Mouse (Mus musculus) induced T-regulatory cell, adult 2 months (primary cell): Measurements from ENCODE around the gene Pdss2.

Experiments used
- DNase-seq: peaks from one replicate; pipeline ENCODE4 v3.0.0-alpha.2; 2012; ENCODE audit warnings: low read depth

Gene Pdss2

DNA sequence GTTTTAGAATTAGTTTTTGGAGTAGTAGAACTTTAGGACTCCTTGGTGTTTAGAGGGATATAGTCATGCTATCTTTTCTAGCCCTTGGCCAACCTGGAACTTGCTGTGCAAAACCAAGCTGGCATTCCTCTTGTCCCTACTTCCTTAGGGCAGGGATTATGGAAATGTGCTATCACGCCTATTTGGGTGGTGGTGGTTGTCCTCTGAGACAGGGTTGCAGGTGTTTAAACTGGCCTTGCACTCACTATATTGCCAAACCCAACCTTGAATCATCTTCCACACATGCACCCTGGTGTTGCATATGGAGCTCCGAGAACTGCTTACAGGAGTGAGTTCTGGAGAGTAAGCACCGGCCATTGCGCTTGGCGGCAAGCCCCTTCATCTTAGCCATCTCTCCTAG is 260.7 kb downstream of the Pdss2 start:
- no peak for DNase-seq

DNA sequence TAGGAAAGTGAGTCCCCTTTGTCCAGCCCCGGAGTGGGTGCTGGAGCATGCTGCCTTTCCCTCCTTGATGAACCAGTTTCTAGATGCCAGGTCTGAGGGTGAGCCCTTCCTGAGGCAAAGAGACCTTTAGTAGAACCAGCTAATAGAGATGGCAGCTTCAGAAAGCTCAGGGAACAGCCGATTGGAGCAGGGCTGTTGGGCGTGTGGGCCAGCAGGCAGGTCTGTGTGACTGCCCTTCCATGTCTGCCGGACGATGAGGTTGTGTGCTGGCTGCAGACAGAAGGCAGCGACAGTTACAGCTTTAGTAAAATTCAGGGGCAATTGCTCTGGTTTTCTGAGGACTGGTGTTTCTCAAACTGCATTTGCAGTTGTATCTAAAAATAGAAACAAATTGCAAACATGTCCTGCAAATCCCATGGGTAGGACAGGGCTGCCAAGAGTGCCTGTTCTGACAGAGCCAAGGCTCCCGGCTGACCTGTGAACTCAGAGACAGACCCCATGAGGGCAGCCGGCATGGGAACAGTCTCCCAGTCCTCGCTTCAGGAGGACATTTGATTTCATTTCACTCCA is 262.2 kb downstream of the Pdss2 start:
- no peak for DNase-seq

DNA sequence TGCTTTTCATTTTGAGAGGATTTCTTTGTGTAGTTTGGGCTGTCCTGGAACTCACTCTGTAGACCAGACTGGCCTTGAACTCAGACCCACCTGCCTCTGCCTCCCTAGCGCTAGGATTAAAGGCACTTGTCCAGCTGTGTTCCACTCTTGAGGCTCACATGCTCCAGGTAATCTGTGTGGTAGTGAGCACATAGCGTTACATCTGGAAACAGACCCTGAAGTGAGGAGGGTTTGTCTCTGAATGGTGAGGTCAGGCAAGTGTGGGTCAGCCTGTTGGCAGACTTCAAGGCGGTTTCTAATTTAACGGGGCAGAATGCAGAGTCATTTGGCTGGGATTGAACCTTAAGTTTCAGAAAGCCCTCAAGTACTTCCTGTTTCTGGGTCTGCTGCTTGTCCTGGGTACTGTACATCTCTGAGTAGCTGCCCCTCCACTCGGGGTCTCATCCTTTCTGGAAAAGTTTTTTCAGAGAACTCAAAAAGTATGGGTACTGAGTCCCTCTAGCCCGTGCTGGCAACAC is 264.5 kb downstream of the Pdss2 start:
- no peak for DNase-seq

DNA sequence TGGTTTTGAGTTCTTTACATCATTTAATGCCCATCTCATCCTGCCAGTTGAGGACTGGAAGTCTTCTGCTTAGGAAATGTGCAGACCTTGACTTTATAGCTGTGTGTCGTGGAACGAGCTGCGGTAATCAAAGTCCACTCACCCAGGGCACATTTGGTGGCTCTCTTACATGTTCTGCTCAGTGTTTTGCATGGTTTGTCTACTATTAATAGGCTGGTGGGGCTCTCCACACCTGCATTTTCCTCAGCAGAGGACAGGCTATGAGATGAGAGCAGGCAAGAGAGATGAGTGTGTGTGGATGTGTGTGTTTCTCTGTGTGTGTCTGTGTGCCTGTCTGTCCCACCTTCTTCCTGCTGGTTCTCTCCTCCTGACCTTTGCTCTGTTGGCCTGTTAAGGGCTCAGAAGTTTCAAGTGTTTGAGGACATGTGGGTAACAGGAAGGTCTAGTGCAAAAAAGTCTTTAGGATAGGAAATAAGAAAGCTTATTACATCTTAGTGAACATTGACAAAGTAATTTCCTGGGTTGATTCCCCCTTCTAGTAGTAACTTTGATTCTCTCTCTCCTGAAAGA is 266.2 kb downstream of the Pdss2 start:
- no peak for DNase-seq

DNA sequence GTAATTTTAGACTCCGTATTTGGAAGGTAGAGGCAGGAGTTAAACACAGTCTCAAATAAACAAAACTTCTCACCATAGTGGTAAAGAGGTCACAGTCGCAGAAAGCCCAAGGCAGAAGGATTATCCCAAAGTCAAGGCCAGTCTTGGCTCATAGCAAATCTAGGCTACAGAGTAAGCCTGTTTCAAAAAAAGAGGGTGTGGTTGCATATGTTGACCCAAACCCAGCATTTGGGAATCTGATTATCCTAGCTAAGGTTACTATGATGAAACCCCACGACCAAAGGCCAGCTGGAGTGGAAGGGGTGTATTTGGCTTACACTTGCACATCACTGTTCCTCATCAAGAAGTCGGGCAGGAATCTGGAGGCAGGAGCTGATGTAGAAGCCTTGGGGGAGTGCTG is 267.0 kb downstream of the Pdss2 start:
- no peak for DNase-seq

DNA sequence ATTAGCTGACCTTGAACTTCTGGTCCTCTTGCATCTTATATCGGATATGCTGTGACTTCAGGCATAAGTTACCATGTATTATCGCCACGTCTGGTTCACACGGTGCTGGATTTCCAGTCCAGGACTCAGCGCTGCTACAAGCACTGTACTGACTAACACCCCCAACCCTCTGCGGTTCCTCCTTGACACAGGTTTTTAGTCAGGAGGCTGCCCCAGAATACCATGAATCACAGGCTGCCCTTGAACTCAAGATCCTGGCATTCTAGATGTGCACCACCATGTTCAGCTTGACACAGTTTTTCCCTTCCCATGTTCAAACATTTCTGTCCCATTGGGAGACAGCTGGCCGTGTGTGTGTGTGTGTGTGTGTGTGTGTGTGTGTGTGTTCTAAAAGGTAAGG is 267.9 kb downstream of the Pdss2 start:
- no peak for DNase-seq

DNA sequence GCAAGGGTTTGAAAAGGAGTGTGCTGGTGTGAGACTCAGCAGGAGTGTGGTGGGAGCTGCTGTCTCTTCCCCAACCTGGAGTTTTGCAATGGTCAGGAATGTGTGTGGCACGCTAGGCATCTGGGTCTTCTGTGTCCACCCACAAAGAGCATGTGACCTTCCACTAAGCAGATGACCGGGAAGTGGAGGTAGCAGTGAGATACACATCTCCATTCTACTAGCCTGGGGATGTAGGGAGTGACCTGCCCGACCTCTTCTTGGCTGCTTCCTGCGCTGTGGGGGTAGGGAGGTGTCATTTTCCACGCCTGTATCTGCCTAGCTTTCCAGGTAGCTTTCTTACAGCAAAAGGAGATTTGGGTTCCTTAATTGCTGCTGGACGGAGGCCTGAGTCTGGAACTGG is 268.3 kb downstream of the Pdss2 start:
- DNase-seq = no peak

DNA sequence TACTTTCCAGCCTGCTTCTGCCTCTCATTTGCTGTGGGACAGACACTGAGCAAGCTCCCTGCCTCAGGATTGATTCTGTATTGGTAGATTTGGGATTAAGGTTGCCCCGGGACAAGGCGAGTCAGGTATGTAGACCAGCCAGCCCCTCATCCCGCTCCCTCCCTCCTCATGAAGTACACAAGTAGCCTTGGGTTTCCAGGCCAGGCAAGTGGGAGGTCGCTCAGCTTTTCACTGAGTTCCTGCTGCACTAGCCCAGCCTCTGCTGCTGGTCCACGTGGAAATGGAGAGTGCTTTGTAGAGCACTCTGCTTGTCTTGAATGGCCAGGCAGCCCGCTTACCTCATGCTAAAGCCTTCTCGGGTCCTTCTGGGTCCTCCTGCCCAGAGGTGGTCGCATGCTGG is 268.7 kb downstream of the Pdss2 start:
- DNase-seq = no peak

DNA sequence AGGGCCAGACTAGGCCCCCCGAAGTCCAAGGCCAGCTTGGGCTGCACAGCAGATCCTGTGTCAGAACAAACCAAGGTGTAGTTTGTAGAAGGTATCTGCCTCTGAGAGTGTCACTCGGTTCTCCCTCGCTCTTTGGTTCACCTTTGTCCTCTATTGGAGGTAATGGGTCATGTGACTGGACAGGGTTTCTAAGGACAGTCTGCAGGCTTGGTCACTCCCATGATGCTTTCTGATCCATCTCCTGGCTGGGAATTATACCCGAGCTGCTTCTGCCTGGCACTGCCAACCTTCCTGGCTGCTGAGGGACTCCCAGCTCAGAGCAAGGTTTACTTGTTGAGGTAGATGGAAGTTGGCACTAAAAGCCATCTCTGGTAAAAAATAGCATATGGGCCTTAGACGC is 269.6 kb downstream of the Pdss2 start:
- no peak for DNase-seq

DNA sequence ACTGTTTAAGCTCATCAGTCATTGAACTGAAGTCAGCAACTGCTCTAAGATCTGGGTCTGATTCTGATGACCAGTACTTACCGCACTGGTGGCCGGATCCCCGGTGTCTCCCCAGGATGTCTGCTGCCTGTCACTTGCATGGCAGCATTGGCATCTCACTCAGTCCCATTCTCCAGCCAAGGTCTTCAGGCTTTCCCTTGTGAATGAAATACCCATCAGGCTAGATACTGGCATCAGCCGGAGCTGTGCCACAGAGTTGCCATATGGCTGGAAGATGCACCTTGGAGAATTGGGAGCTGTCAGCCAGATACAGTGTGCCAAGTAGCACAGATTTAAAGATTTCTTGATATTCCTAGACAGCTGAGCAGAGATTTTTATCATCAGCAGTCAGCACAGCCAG is 281.3 kb downstream of the Pdss2 start:
- DNase-seq = no peak

DNA sequence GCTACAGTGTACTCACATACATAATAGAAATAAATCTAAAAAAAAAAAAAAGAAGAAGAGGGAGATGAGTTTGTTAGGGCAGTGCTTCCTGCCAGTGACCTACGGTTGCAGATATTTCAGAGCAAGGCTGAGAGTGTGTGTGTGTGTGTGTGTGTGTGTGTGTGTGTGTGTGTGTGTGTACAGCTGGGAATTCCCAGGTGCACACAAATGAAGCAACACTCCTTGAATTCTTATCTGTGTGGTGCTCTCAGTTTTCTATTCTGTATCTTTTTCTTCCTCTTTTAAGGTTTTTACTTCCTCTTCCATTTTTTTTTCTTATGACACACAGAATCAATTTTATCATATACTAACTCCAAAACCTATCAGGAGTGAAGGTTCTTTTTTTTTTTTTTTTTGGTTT is 283.0 kb downstream of the Pdss2 start:
- no peak for DNase-seq

DNA sequence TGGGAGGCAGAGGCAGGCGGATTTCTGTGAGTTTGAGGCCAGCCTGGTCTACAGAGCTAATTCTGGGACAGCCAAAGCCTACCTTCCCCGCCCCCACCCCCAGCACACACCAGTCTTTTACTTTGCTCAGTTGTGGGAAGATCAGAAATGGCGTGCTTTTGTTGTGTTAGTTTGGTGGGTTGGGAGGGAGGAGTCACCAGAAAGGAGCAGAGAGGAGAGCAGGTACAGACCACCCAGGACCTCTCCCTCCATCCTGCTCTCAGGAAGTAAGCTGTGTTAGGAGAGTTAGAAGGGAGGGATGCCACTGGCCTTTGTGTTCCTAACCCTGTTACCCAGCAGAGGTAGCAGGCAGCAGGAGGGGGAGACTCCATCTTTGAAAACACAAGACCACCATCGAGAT is 285.8 kb downstream of the Pdss2 start:
- no peak for DNase-seq

DNA sequence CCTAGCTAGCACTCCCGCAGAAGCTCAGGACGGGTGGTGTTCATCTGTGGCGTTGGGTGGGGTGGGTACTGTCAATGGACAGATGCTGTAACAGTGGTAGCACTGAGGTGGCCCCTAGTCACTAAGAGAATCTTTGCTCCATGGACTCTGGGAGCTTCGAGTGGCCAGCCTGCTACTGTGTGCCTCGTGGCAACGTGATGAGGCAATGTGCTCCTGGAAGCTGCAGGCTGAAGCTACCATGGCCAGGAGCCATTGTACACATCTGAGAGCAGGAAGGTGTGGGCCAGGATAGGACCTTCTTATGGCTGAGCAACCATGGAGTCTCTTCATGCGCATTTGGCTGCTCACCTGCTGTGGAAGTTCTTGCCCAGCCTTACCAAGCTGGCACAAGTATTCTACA is 287.9 kb downstream of the Pdss2 start:
- DNase-seq = no peak

DNA sequence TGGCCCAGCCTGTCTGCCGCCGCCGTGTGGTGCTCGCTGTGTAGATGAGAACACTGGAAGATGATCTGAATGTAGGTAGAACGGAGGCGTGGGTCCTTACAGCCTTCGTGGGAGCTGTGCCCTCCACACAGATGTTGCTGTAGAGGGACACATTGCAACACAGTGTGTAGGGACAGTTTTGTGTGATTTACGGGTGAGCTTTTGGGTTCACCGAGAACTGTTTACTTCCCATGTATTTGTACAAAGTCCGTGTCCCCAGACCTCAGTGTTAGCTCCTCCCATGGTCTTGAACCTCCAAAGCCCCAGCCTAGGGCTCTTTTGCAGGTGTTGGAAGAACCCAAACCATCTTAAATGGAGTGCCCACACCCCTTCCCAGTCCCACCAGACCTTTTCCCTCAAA is 291.7 kb downstream of the Pdss2 start:
- DNase-seq = no peak
